Mouse (Mus musculus) limb, embryonic 15.5 days (tissue): ENCODE data around the gene Cnga1. TPM values are rescaled to one million over a fixed set of nuclear protein-coding genes. Genes with fewer than 3 reads are reported as not detected.
"Not testable (repeated sequence)": the region's sequence is repeated elsewhere in the genome, so short reads cannot be mapped to it uniquely, and the experiment has no call there.

Source experiments
- ATAC-seq: fragments of 200-750 bp; cut with Nextera tagmentation; 2 replicates; pipeline ENCODE4 v1.8.0; 2017; ENCODE audit warnings: low read depth, moderate TSS enrichment; ENCODE audit not compliant: insufficient number of reproducible peaks, low FRiP score, low TSS enrichment
- H3K27ac ChIP-seq: fragments of 300-500 bp; sonication (generic); 2 replicates; pipeline ENCODE4 v1.5.1; 2015; ENCODE audit warnings: moderate library complexity, mild to moderate bottlenecking, inconsistent platforms
- H3K27me3 ChIP-seq: fragments of 300-500 bp; sonication (generic); 2 replicates; pipeline ENCODE4 v1.6.1; 2015; ENCODE audit warnings: inconsistent platforms
- H3K36me3 ChIP-seq: fragments of 300-500 bp; sonication (generic); 2 replicates; pipeline ENCODE4 v1.6.1; 2015; ENCODE audit warnings: inconsistent platforms
- H3K4me1 ChIP-seq: fragments of 300-500 bp; sonication (generic); 2 replicates; pipeline ENCODE4 v1.6.1; 2015; ENCODE audit warnings: inconsistent platforms
- H3K4me2 ChIP-seq: fragments of 300-500 bp; sonication (generic); 2 replicates; pipeline ENCODE4 v1.6.1; 2015; ENCODE audit warnings: mild to moderate bottlenecking, inconsistent platforms
- H3K4me3 ChIP-seq: fragments of 300-500 bp; sonication (generic); 2 replicates; pipeline ENCODE4 v1.5.1; 2015; ENCODE audit warnings: mild to moderate bottlenecking, inconsistent platforms
- H3K9ac ChIP-seq: fragments of 300-500 bp; sonication (generic); 2 replicates; pipeline ENCODE4 v1.6.1; 2015; ENCODE audit warnings: inconsistent platforms
- H3K9me3 ChIP-seq: fragments of 300-500 bp; sonication (generic); 2 replicates; pipeline ENCODE4 v1.6.1; 2016; ENCODE audit warnings: inconsistent platforms
- WGBS: fragments of 180-500 bp; shearing (Covaris S2); methylation state at CpG from one replicate; pipeline ENCODE4 v1.1.7; 2015; 5-methylcytosine and 5-hydroxymethylcytosine counted together
- polyA plus RNA-seq: library from polyadenylated mRNA; unstranded; fragments of >200 nt; fragmentation: Nextera tagmentation; extraction: Ambion mirVana; gene quantifications from 2 replicates; pipeline ENCODE4 v1.2.1, GENCODE M21; 2015

Cnga1 gene
- polyA plus RNA-seq, 1 experiment from 2014 or later: not detected

DNA sequence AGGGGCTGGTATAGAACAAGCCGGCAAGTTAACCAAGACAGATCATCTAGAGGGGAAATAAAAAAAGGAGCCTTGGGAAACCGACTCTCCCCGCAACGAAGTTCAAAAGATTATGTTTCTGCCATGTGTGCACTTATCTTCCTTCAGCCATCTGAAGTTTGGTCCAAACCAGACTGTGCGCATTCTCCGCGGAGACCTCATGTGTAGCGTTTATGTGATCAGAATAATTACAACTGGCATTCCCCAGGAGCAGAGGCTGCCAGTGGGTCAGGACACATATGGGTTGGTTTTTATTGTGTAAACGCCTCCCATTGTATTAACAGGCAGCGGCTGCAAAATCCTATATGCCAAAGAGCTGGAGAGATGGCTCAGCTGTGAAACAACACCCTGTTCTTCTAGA lies 64.5 kb downstream of the Cnga1 start:
- Histone ChIP-seq H3K27me3 (peaks cover 13% of the 10 kb centered on the region), H3K4me2 (0 out of 2 replicates have a peak overlapping the region, but pooled peaks have one; percentile 70)
- 34% methylated on average over 10 of the region's 10 CpGs for WGBS
- not testable (repeated sequence) for H3K27ac ChIP-seq, H3K4me1 ChIP-seq, H3K9me3 ChIP-seq, H3K9ac ChIP-seq, H3K4me3 ChIP-seq, H3K36me3 ChIP-seq, ATAC-seq

DNA sequence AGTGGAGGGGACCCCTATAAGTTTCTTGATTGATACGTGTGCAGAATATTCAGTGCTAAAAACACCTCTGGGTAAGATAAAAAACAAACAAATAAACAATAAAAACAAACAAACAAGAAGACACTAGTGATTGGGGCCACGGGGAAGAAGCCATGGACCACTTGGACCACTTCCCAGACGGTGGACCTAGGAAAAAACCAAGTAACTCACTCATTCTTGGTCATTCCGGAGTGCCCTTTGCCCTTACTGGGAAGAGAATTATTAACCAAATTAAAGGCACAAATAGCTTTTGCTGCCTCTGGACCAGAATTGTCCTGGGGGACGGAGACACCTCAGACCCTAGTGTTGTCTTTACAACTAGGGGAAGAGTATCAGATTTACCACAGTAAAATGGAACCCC lies 78.5 kb downstream of the Cnga1 start:
- Histone ChIP-seq H3K36me3 (no peaks in the 10 kb centered on the region), H3K27ac (no peak overlapping the region), H3K27me3 (no peaks in the 10 kb centered on the region), H3K9me3 (0 out of 2 replicates have a peak, but pooled peaks cover 4% of the 10 kb centered on the region), H3K4me2 (no peak overlapping the region), H3K4me1 (peaks cover 5% of the 10 kb centered on the region), H3K9ac (no peak overlapping the region), H3K4me3 (no peak overlapping the region)
- no peak for ATAC-seq
- WGBS: 87% methylated on average over 5 of the region's 5 CpGs

DNA sequence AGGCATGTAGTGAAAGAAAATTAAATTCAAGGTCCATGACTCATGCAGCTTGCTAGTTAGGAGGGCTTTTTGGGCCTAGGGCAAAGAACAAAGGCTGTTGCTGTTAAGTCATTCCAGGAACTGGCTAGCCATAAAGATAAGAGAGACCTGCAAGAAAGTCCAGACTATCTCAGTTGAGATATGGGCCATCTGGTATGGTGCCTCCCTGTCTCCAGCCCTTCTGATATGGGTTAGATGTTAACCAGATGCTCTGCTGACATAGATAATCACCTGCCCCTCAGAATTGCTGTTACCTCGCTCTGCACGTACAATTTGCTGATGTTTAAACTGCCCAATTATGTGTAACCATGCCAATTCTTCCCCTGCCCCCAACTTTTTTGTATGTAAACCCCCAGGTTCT lies 80.9 kb downstream of the Cnga1 start:
- H3K9ac ChIP-seq, H3K4me2 ChIP-seq, H3K27me3 ChIP-seq, H3K36me3 ChIP-seq, H3K9me3 ChIP-seq, H3K27ac ChIP-seq, ATAC-seq, H3K4me3 ChIP-seq, H3K4me1 ChIP-seq: not testable (repeated sequence)
- 76% methylated on average over 2 of the region's 2 CpGs for WGBS

DNA sequence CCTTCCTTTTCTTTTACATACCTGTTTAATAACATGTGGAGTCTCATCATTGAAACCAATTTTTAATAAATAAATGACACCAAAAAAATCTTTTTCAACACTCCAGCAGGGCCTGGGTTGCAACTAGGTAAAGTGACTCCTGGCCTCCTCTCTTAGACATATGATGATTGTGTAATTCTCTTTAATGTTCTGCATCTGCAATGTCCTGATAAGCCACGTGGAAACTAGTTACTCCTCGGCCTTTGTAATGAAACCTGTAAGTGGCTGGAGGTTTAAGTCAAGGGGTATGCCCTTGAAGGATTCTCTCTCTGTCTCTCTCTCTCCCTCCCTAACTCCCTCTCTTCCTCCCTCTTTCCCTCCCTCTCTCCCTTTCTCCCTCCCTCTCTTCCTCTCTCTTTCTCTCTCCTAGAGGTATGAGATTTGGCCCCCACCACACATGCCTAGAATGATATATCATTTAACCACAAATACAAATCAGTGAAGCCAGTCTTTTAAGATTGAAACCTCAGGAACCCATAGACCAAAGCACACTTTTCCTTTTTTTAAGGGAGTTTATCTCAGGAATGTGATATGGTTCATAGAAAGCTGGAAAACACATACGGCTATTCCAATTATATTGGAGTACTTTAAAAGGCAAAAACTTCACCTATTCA lies 83.0 kb downstream of the Cnga1 start:
- 70% methylated on average over 3 of the region's 3 CpGs for WGBS
- H3K9ac ChIP-seq: no peak overlapping the region
- peaks cover 11% of the 10 kb centered on the region for H3K4me1 ChIP-seq
- H3K4me2 ChIP-seq: no peak overlapping the region
- no peak overlapping the region for H3K4me3 ChIP-seq
- H3K9me3 ChIP-seq: no peaks in the 10 kb centered on the region
- ATAC-seq: no peak
- no peak overlapping the region for H3K27ac ChIP-seq
- 0 out of 2 replicates have a peak, but pooled peaks cover under 1% of the 10 kb centered on the region for H3K36me3 ChIP-seq
- no peaks in the 10 kb centered on the region for H3K27me3 ChIP-seq

DNA sequence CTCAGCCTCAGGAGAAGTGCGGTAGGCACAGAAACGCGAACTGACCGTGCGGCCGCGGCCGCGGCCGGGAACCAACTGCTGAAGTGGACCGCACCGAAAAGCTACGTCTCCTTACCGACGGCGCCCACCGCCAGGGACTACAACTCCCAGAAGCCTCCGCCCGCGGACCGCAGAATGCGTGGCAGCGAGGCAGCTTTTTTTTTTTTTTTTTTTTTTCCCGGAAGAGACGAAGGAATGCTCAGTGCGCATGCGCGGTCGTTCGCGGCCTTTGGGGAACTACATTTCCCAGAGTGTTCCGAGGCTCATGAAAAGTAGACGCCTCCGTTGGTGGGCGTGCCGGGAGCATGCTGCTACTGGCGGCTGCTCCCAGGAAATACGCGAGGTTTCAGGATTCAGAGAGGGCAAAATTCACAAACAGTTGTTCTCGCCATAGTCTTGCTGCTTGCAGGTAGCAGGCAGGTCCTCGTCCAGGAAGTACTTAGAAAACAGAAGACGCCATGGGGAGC lies 84.5 kb downstream of the Cnga1 start, which contains the start of gene Nfxl1:
Nfxl1 (minus strand) TSS at position 141 of the 506 bp plus-strand sequence.
- peaks cover 6% of the 10 kb centered on the region; the same call in 1 of the 2 replicates for H3K36me3 ChIP-seq
- H3K27me3 ChIP-seq: no peaks in the 10 kb centered on the region
- ATAC-seq: peak; percentile 94
- H3K4me1 ChIP-seq: peaks cover 11% of the 10 kb centered on the region
- peak within 1 kb of the TSS; percentile 87 for H3K9ac ChIP-seq
- no peaks in the 10 kb centered on the region for H3K9me3 ChIP-seq
- peak within 1 kb of the TSS; percentile 90 for H3K4me2 ChIP-seq
- peak within 1 kb of the TSS; percentile 76 for H3K27ac ChIP-seq
- WGBS: under 1% methylated on average over 42 of the region's 42 CpGs
- peak within 1 kb of the TSS; percentile 95 for H3K4me3 ChIP-seq

DNA sequence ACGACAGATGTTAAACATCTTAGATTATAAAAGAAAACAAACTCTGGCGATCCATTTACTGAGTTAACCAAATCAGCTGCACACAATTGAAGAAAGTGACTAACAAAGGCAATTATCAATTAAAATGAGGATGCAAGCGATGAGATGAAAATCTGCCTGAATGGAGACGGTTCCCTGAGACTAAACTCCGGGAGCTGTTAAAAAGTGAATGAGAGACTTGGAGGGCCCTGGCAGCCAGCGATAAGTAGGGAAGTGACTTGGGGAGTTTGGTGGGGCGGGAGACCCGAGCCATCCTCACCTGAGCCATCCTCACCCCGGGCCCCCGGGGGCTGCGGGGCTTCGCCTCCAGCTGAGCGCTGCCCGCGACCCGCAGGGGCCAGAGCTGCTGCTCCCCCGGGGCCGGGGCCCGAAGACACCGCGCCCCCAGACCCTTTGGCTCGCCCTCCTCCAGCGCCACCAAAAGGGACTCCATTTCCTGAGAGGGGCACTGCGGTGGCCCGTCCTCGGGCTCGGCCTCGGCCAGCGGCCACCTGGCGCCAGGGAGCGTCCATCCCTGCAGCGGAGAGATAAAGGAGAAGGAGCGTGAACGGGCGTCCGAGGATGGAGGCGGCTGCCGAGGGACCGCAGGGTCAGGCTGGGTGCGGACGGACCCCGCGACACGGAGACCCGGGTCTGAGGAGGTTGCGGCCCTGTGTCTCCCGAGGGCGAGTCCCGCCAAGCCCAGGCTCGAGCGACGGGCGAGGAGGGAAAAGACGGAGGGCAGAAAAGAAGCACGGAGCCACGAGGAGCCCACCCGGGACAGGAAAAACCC lies 85.2 kb downstream of the Cnga1 start:
- WGBS: under 1% methylated on average over 57 of the region's 57 CpGs
- Histone ChIP-seq H3K4me1 (peaks cover 6% of the 10 kb centered on the region; the same call in 1 of the 2 replicates), H3K9ac (peak overlapping the region; percentile 87), H3K4me3 (peak overlapping the region; percentile 95), H3K27ac (peak overlapping the region; percentile 76), H3K36me3 (peaks cover 6% of the 10 kb centered on the region; the same call in 1 of the 2 replicates), H3K4me2 (peak overlapping the region; percentile 90), H3K27me3 (no peaks in the 10 kb centered on the region), H3K9me3 (no peaks in the 10 kb centered on the region)
- ATAC-seq: peak; percentile 73

DNA sequence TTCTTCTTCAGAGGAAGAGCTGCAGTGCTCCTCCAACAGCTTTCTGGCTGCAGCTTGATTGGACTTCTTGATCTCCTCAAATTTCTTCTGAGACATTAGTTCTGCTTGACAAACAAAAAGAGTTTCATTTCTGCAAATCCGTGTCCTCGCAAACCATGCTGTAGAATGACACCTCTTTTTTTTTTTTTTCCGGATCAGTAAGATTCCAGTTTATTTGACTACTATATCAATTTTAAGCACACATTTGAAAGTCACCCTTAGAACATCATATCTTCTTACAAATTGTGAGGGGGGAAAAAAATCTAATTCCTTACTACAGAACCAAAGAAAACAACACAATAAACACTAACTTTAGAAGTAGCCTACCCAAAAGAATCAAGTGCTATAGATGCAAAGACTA lies 87.8 kb downstream of the Cnga1 start:
- ATAC-seq: no peak
- Histone ChIP-seq H3K27me3 (no peaks in the 10 kb centered on the region), H3K9me3 (no peaks in the 10 kb centered on the region), H3K27ac (no peak overlapping the region), H3K4me3 (no peak overlapping the region), H3K36me3 (peaks cover 19% of the 10 kb centered on the region), H3K4me1 (peaks cover 6% of the 10 kb centered on the region; the same call in 1 of the 2 replicates), H3K4me2 (no peak overlapping the region), H3K9ac (no peak overlapping the region)
- WGBS: 77% methylated on average over 3 of the region's 3 CpGs

Other genes with a start within 250 kb of the Cnga1 start
- 2.7 and 3.0 TPM in 2 replicates for gene Corin, start 139.8 kb downstream of the Cnga1 start, polyA plus RNA-seq
- gene Nfxl1, start 84.6 kb downstream of the Cnga1 start, polyA plus RNA-seq: 15.4 and 16.6 TPM in 2 replicates
- 0.40 and 0.61 TPM in 2 replicates for gene Zar1, start 63.0 kb downstream of the Cnga1 start, polyA plus RNA-seq
- gene Gm5868, start 56.7 kb downstream of the Cnga1 start, polyA plus RNA-seq: 0.27 and 0.31 TPM in 2 replicates
- 24.8 and 27.7 TPM in 2 replicates for gene Nipal1, start 3.5 kb upstream of the Cnga1 start, polyA plus RNA-seq
- 0.20 and 0.30 TPM in 2 replicates for gene Txk, start 108.5 kb upstream of the Cnga1 start, polyA plus RNA-seq
- gene Tec, start 224.2 kb upstream of the Cnga1 start, polyA plus RNA-seq: 12.9 and 13.2 TPM in 2 replicates